Mouse (Mus musculus) midbrain, embryonic 16.5 days (tissue): ENCODE data around the gene Pdgfra. TPM values are rescaled to one million over a fixed set of nuclear protein-coding genes. Genes with fewer than 3 reads are reported as not detected.

ENCODE experiments used
- ATAC-seq: fragments of 200-750 bp; cut with Nextera tagmentation; 2 replicates; pipeline ENCODE4 v1.8.0; 2017; ENCODE audit warnings: moderate TSS enrichment
- H3K27ac ChIP-seq: fragments of 300-500 bp; sonication (generic); 2 replicates; pipeline ENCODE4 v1.5.1; 2014; ENCODE audit warnings: mild to moderate bottlenecking, low read length, mixed read lengths
- H3K27me3 ChIP-seq: fragments of 300-500 bp; sonication (generic); 2 replicates; pipeline ENCODE4 v1.6.1; 2014; ENCODE audit warnings: low read depth, low read length, mixed read lengths; ENCODE audit not compliant: control insufficient read depth, insufficient read depth
- H3K36me3 ChIP-seq: fragments of 300-500 bp; sonication (generic); 2 replicates; pipeline ENCODE4 v1.6.1; 2014; ENCODE audit warnings: mild to moderate bottlenecking, low read length, moderate library complexity, mixed read lengths; ENCODE audit not compliant: control insufficient read depth, insufficient read depth
- H3K4me1 ChIP-seq: fragments of 300-500 bp; sonication (generic); 2 replicates; pipeline ENCODE4 v1.6.1; 2014; ENCODE audit warnings: mild to moderate bottlenecking, low read length, mixed read lengths; ENCODE audit not compliant: control insufficient read depth, insufficient read depth
- H3K4me2 ChIP-seq: fragments of 300-500 bp; sonication (generic); 2 replicates; pipeline ENCODE4 v1.6.1; 2014; ENCODE audit warnings: mild to moderate bottlenecking, low read length, mixed read lengths
- H3K4me3 ChIP-seq: fragments of 300-500 bp; sonication (generic); 2 replicates; pipeline ENCODE4 v1.5.1; 2014; ENCODE audit warnings: low read depth, mild to moderate bottlenecking, low read length, moderate library complexity, mixed read lengths
- H3K9ac ChIP-seq: fragments of 300-500 bp; sonication (generic); 2 replicates; pipeline ENCODE4 v1.6.1; 2014; ENCODE audit warnings: low read depth, low read length, mixed read lengths
- H3K9me3 ChIP-seq: fragments of 300-500 bp; sonication (generic); replicated peaks from 2 replicates; pipeline ENCODE4 v1.6.1; 2014; ENCODE audit warnings: mild to moderate bottlenecking, low read length, mixed read lengths; ENCODE audit not compliant: control insufficient read depth, poor library complexity, severe bottlenecking
- WGBS: fragments of 180-500 bp; shearing (Covaris S2); extraction: QIAGEN DNeasy Blood & Tissue Kit; methylation state at CpG from one replicate; pipeline ENCODE4 v1.1.7; 2014; 5-methylcytosine and 5-hydroxymethylcytosine counted together
- polyA plus RNA-seq: library from polyadenylated mRNA; unstranded; fragments of >200 nt; fragmentation: Nextera tagmentation; extraction: Ambion mirVana; gene quantifications from 2 replicates; pipeline ENCODE4 v1.2.1, GENCODE M21; 2015

Pdgfra gene
- polyA plus RNA-seq, 1 experiment from 2014 or later = 15.2 TPM

- Histone ChIP-seq H3K4me1 (peaks cover 7% of the 10 kb centered on the region; the same call in 1 of the 2 replicates), H3K4me3 (no peak overlapping the region), H3K27ac (no peak overlapping the region), H3K9me3 (no peaks in the 10 kb centered on the region), H3K36me3 (no peaks in the 10 kb centered on the region), H3K4me2 (no peak overlapping the region), H3K9ac (no peak overlapping the region), H3K27me3 (peaks cover 54% of the 10 kb centered on the region)
- 86% methylated on average over 2 of the region's 2 CpGs for WGBS
- no peak for ATAC-seq
Measured at GRCm38 (mm10) chr5:75145341-75145740, 6.8 kb upstream of the Pdgfra start.

DNA sequence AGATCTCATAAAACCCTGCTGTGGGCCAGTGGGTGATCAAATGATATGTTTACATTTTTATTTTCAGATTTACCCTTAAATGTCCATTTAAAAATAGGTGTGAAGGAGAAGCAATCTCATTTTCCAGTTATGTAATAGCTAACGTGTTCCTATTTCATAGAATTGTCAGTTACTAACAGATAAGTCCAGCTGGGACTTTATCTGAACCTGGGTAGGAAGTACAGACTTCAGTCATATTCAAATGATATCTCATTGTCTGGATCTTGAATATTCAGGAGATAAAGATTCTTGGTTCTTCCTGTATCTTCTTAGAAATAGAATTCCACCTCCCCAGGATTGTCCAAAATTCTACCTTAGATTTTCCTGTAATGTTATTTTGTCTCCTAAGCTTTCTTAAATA is 5.6 kb upstream of the Pdgfra start:
- no peak overlapping the region for H3K4me2 ChIP-seq

DNA sequence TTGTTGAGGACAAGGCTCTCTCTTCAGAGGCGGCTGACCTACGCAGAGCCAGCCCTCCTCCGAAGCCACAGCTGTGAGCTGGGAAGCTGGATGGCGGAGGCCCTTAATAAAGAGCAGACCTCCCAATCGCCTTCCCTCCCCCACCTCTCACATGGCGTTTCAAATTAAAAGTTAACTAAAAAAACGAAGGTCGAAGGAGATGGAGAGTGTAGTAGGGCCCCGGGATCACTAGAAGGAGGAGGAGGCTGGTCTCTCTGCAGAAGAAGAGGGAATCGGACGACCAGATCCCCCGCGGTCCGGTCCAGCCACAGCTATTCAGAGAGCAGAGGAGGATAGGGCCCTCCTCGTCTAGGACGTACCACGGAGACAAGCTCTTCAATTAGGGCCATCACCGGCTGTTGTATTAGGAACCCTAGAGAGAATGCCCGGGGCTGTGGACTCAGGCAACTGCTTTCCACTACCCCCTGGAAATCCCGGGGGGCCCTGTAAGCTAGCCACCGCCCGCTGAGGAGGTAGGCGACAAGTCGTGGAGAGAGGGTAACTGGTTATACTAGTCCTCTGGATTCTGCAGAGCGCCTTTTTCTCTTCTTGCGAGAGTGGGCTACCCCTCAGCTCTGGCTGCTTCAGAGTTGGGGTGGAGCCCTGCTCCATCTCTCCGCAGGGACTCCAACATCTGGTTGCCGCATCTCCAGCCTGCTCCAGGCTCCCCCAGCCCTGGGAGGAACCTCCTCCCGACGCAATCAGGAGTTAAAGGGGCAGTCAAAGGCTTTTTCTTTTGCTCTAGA is 3.6 kb upstream of the Pdgfra start:
- ATAC-seq = no peak; the same call in 1 of the 2 replicates
- Histone ChIP-seq H3K9me3 (no peaks in the 10 kb centered on the region), H3K4me3 (no peak overlapping the region), H3K27me3 (peaks cover 57% of the 10 kb centered on the region), H3K36me3 (no peaks in the 10 kb centered on the region), H3K9ac (no peak overlapping the region), H3K4me2 (no peak overlapping the region), H3K27ac (no peak overlapping the region), H3K4me1 (peaks cover 5% of the 10 kb centered on the region; the same call in 1 of the 2 replicates)
- WGBS = 2% methylated on average over 30 of the region's 30 CpGs

More for the DNA sequence above, 5.6 kb upstream of the Pdgfra start:
- H3K27me3 ChIP-seq = peaks cover 57% of the 10 kb centered on the region
- 85% methylated on average over 1 of the region's 1 CpGs for WGBS
- no peak overlapping the region for H3K9ac ChIP-seq
- H3K9me3 ChIP-seq = no peaks in the 10 kb centered on the region
- H3K27ac ChIP-seq = no peak overlapping the region
- H3K4me3 ChIP-seq = no peak overlapping the region
- no peak for ATAC-seq
- peaks cover 7% of the 10 kb centered on the region; the same call in 1 of the 2 replicates for H3K4me1 ChIP-seq
- no peaks in the 10 kb centered on the region for H3K36me3 ChIP-seq

- H3K9ac ChIP-seq = no peak overlapping the region
- H3K27ac ChIP-seq = no peak overlapping the region
- ATAC-seq = no peak
- H3K4me1 ChIP-seq = peaks cover 7% of the 10 kb centered on the region; the same call in 1 of the 2 replicates
- no peak overlapping the region for H3K4me2 ChIP-seq
- H3K4me3 ChIP-seq = no peak overlapping the region
- under 1% methylated on average over 10 of the region's 10 CpGs for WGBS
- no peaks in the 10 kb centered on the region for H3K36me3 ChIP-seq
- H3K9me3 ChIP-seq = no peaks in the 10 kb centered on the region
- peaks cover 54% of the 10 kb centered on the region for H3K27me3 ChIP-seq
Measured at GRCm38 (mm10) chr5:75149380-75149779, 2.7 kb upstream of the Pdgfra start.

DNA sequence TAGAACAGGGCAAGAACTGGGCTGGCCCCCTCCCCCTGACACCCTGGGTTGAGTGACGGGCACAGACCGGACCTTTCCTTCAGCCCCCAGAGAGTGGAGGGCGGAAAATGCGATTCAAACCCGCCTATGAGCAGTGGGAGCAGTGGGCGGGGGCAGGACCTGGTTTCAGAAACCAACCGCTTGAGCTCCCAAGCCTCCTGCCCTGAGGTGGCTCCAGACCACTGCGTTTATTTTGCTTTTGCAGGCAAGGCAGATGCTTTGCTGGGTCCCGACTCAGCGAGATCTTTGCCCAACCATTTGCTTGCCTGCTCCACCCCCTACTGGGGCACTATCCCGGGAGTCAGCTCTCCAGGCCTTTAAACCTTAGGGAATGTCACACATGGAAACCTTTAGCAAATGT is 2.2 kb upstream of the Pdgfra start:
- H3K4me2 ChIP-seq = no peak overlapping the region
- H3K27ac ChIP-seq = no peak overlapping the region
- no peak for ATAC-seq
- no peaks in the 10 kb centered on the region for H3K9me3 ChIP-seq
- H3K4me3 ChIP-seq = no peak overlapping the region
- peaks cover 7% of the 10 kb centered on the region; the same call in 1 of the 2 replicates for H3K4me1 ChIP-seq
- WGBS = under 1% methylated on average over 11 of the region's 11 CpGs
- H3K9ac ChIP-seq = no peak overlapping the region
- H3K27me3 ChIP-seq = peaks cover 52% of the 10 kb centered on the region
- H3K36me3 ChIP-seq = no peaks in the 10 kb centered on the region

DNA sequence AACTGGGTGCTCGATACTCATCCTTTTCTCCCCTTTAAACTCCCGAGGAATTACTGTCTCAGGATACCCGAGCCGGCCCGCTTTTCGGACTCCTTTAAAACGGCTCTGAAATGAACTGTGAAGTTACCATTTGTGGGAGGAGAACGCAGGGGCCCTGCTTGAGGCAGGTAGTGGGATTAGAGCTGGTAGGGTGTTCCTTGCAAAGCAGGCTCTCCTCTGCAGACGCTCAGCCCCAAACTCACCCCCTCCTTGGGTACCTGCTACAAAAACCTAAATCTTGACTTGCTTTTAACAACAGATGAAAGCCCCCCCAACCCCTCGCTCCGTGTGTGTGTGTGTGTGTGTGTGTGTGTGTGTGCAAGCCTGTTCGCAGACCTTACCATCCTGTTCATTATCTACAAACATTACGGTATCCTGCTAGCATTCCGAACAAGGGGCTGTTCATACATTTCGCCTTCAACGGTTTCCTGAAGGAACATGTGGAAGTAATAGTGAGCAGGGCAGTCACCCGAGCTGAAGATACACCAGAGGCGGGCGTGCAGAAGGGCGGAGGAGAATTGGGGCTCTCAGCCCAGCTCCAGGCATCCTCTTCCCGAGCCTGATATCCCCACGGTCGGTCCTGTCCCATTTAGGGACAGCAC is 1.6 kb upstream of the Pdgfra start:
- Histone ChIP-seq H3K36me3 (no peaks in the 10 kb centered on the region), H3K4me1 (peaks cover 7% of the 10 kb centered on the region; the same call in 1 of the 2 replicates), H3K9me3 (no peaks in the 10 kb centered on the region), H3K4me2 (no peak overlapping the region; the same call in 1 of the 2 replicates), H3K4me3 (no peak overlapping the region), H3K9ac (no peak overlapping the region), H3K27me3 (peaks cover 50% of the 10 kb centered on the region), H3K27ac (no peak overlapping the region)
- no peak for ATAC-seq
- WGBS = under 1% methylated on average over 23 of the region's 23 CpGs

DNA sequence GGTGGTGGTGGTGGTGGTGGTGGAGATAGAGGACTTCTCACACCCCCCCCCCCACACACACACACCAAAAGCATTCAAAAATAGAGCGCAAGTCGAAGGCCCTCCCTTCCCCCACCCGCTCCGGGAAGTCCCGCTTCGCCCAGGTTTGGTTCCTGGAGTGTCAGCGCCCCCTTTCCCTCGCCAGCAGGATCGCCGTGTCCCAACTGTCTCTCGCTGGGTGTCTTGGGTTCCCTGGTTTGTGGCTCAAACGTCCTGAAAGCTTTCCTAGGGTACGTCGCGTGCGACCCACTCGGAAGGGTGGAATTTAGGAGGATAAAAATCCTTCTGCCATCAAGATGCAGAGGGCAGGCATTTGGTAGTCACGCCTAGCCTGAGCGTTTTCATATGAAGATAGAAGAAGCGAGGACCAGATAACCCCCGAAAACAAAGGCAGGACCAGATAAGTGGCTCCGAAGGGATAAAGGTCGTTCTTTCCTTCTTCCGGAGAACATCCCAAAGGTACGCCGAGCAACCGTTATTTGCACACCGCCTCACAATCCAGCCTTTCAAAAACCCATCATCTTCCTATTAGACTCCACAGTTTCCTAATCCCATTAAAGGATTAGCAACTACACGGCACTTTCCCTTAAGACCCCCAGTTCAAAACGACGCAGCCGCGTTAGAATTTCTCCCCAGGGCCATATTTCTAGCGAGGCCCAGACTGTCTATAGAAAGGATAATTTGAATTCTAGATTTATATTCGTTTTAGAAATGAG is 769 bp upstream of the Pdgfra start:
- Histone ChIP-seq H3K9ac (no peak overlapping the region), H3K27ac (no peak overlapping the region), H3K9me3 (no peaks in the 10 kb centered on the region), H3K4me2 (no peak overlapping the region), H3K27me3 (peaks cover 47% of the 10 kb centered on the region), H3K36me3 (no peaks in the 10 kb centered on the region), H3K4me3 (no peak overlapping the region), H3K4me1 (peaks cover 16% of the 10 kb centered on the region)
- no peak for ATAC-seq
- WGBS = under 1% methylated on average over 35 of the region's 35 CpGs

- ATAC-seq = no peak
- H3K27ac ChIP-seq = no peak overlapping the region
- H3K9me3 ChIP-seq = no peaks in the 10 kb centered on the region
- peak overlapping the region; percentile 23 for H3K4me3 ChIP-seq
- WGBS = under 1% methylated on average over 68 of the region's 72 CpGs
- H3K9ac ChIP-seq = peak overlapping the region; percentile 31; the same call in 1 of the 2 replicates
- peaks cover 37% of the 10 kb centered on the region for H3K27me3 ChIP-seq
- no peaks in the 10 kb centered on the region for H3K36me3 ChIP-seq
- peak overlapping the region; percentile 31 for H3K4me2 ChIP-seq
- H3K4me1 ChIP-seq = peaks cover 22% of the 10 kb centered on the region
Measured at GRCm38 (mm10) chr5:75152791-75153625, 916 bp downstream of the Pdgfra start.
